Mouse (Mus musculus): Measurements from ENCODE around the gene Pi16.
A peak's percentile ranks its signal among the peaks of the same experiment; 100 is the strongest.
"Not testable (repeated sequence)": the region's sequence is repeated elsewhere in the genome, so short reads cannot be mapped to it uniquely, and the experiment has no call there.

The Pi16 gene

GRCm38 (mm10) chr17:29347645-29348256, 30.3 kb downstream of the Pi16 start, which contains the start of gene Mtch1:
TSS of gene Mtch1 (minus strand) at chr17:29347934.
- TF ChIP-seq CTCF (conservative IDR thresholded peaks at IDR 0.05; ENCODE audit: low read length) (no peak), POU5F1 (IDR thresholded peaks at IDR 0.05; ENCODE audit: borderline replicate concordance, low read length) (no peak), NANOG (IDR thresholded peaks at IDR 0.05; ENCODE audit: borderline replicate concordance, low read length) (no peak)
- Histone ChIP-seq H3K36me3 (ENCODE audit: insufficient read depth, low read length) (peaks cover 22% of the 10 kb centered on the region), H3K27me3 (ENCODE audit: insufficient read depth, low read length) (no peaks in the 10 kb centered on the region), H3K4me1 (replicated peaks; ENCODE audit: low read depth, low read length) (peaks cover 67% of the 10 kb centered on the region), H3K9me3 (ENCODE audit: low read length) (no peaks in the 10 kb centered on the region), H3K4me3 (replicated peaks; ENCODE audit: low read length) (peak within 1 kb of the TSS; percentile 89)

- Histone ChIP-seq H3K4me3 (replicated peaks; ENCODE audit: low read length) (no peak overlapping the region), H3K27me3 (ENCODE audit: insufficient read depth, low read length) (no peaks in the 10 kb centered on the region), H3K4me1 (replicated peaks; ENCODE audit: low read depth, low read length) (peaks cover 58% of the 10 kb centered on the region), H3K36me3 (ENCODE audit: insufficient read depth, low read length) (peaks cover 10% of the 10 kb centered on the region), H3K9me3 (ENCODE audit: low read length) (no peaks in the 10 kb centered on the region)
- TF ChIP-seq CTCF (conservative IDR thresholded peaks at IDR 0.05; ENCODE audit: low read length) (no peak), POU5F1 (IDR thresholded peaks at IDR 0.05; ENCODE audit: borderline replicate concordance, low read length) (no peak), NANOG (IDR thresholded peaks at IDR 0.05; ENCODE audit: borderline replicate concordance, low read length) (no peak)
Measured at GRCm38 (mm10) chr17:29348996-29349395, 31.5 kb downstream of the Pi16 start.

GRCm38 (mm10) chr17:29351056-29351455, 33.6 kb downstream of the Pi16 start:
- peaks cover 53% of the 10 kb centered on the region for H3K4me1 ChIP-seq (replicated peaks; ENCODE audit: low read depth, low read length)
- H3K4me3 ChIP-seq (replicated peaks; ENCODE audit: low read length); H3K27me3 ChIP-seq (ENCODE audit: insufficient read depth, low read length); H3K36me3 ChIP-seq (ENCODE audit: insufficient read depth, low read length); H3K9me3 ChIP-seq (ENCODE audit: low read length): not testable (repeated sequence)

- Histone ChIP-seq H3K4me1 (replicated peaks; ENCODE audit: low read depth, low read length) (peaks cover 43% of the 10 kb centered on the region), H3K36me3 (ENCODE audit: insufficient read depth, low read length) (no peaks in the 10 kb centered on the region), H3K9me3 (ENCODE audit: low read length) (no peaks in the 10 kb centered on the region), H3K4me3 (replicated peaks; ENCODE audit: low read length) (peak overlapping the region; percentile 74), H3K27me3 (ENCODE audit: insufficient read depth, low read length) (no peaks in the 10 kb centered on the region)
- TF ChIP-seq NANOG (IDR thresholded peaks at IDR 0.05; ENCODE audit: borderline replicate concordance, low read length) (no peak), POU5F1 (IDR thresholded peaks at IDR 0.05; ENCODE audit: borderline replicate concordance, low read length) (no peak), CTCF (conservative IDR thresholded peaks at IDR 0.05; ENCODE audit: low read length) (no peak)
Measured at GRCm38 (mm10) chr17:29355461-29355840, 38.0 kb downstream of the Pi16 start.

- no peak for TF ChIP-seq NANOG (IDR thresholded peaks at IDR 0.05; ENCODE audit: borderline replicate concordance, low read length)
- TF ChIP-seq CTCF (conservative IDR thresholded peaks at IDR 0.05; ENCODE audit: low read length): no peak
- TF ChIP-seq POU5F1 (IDR thresholded peaks at IDR 0.05; ENCODE audit: borderline replicate concordance, low read length): no peak
- peak overlapping the region; percentile 74 for H3K4me3 ChIP-seq (replicated peaks; ENCODE audit: low read length)
- H3K36me3 ChIP-seq (ENCODE audit: insufficient read depth, low read length): no peaks in the 10 kb centered on the region
- peaks cover 43% of the 10 kb centered on the region for H3K4me1 ChIP-seq (replicated peaks; ENCODE audit: low read depth, low read length)
- H3K27me3 ChIP-seq (ENCODE audit: insufficient read depth, low read length): no peaks in the 10 kb centered on the region
- H3K9me3 ChIP-seq (ENCODE audit: low read length): no peaks in the 10 kb centered on the region
Measured at GRCm38 (mm10) chr17:29355841-29356478, 38.5 kb downstream of the Pi16 start.

- peaks cover 43% of the 10 kb centered on the region for H3K4me1 ChIP-seq (replicated peaks; ENCODE audit: low read depth, low read length)
- no peak for TF ChIP-seq POU5F1 (IDR thresholded peaks at IDR 0.05; ENCODE audit: borderline replicate concordance, low read length)
- no peak for TF ChIP-seq NANOG (IDR thresholded peaks at IDR 0.05; ENCODE audit: borderline replicate concordance, low read length)
- no peak for TF ChIP-seq CTCF (conservative IDR thresholded peaks at IDR 0.05; ENCODE audit: low read length)
- no peaks in the 10 kb centered on the region for H3K27me3 ChIP-seq (ENCODE audit: insufficient read depth, low read length)
- peak overlapping the region; percentile 74 for H3K4me3 ChIP-seq (replicated peaks; ENCODE audit: low read length)
- H3K9me3 ChIP-seq (ENCODE audit: low read length): no peaks in the 10 kb centered on the region
- no peaks in the 10 kb centered on the region for H3K36me3 ChIP-seq (ENCODE audit: insufficient read depth, low read length)
Measured at GRCm38 (mm10) chr17:29356479-29356856, 39.0 kb downstream of the Pi16 start.

GRCm38 (mm10) chr17:29356882-29357281, 39.4 kb downstream of the Pi16 start:
- H3K36me3 ChIP-seq (ENCODE audit: insufficient read depth, low read length): no peaks in the 10 kb centered on the region
- no peaks in the 10 kb centered on the region for H3K9me3 ChIP-seq (ENCODE audit: low read length)
- H3K4me3 ChIP-seq (replicated peaks; ENCODE audit: low read length): peak overlapping the region; percentile 74
- TF ChIP-seq CTCF (conservative IDR thresholded peaks at IDR 0.05; ENCODE audit: low read length) (no peak), POU5F1 (IDR thresholded peaks at IDR 0.05; ENCODE audit: borderline replicate concordance, low read length) (no peak), NANOG (IDR thresholded peaks at IDR 0.05; ENCODE audit: borderline replicate concordance, low read length) (no peak)
- H3K4me1 ChIP-seq (replicated peaks; ENCODE audit: low read depth, low read length): peaks cover 45% of the 10 kb centered on the region
- H3K27me3 ChIP-seq (ENCODE audit: insufficient read depth, low read length): no peaks in the 10 kb centered on the region

- TF ChIP-seq CTCF (conservative IDR thresholded peaks at IDR 0.05; ENCODE audit: low read length) (no peak), NANOG (IDR thresholded peaks at IDR 0.05; ENCODE audit: borderline replicate concordance, low read length) (no peak), POU5F1 (IDR thresholded peaks at IDR 0.05; ENCODE audit: borderline replicate concordance, low read length) (no peak)
- H3K4me3 ChIP-seq (replicated peaks; ENCODE audit: low read length): no peak overlapping the region
- peaks cover 2% of the 10 kb centered on the region; the same call in 1 of the 2 replicates for H3K27me3 ChIP-seq (ENCODE audit: insufficient read depth, low read length)
- H3K4me1 ChIP-seq (replicated peaks; ENCODE audit: low read depth, low read length): peaks cover 52% of the 10 kb centered on the region
- no peaks in the 10 kb centered on the region for H3K36me3 ChIP-seq (ENCODE audit: insufficient read depth, low read length)
- H3K9me3 ChIP-seq (ENCODE audit: low read length): no peaks in the 10 kb centered on the region
Measured at GRCm38 (mm10) chr17:29358928-29359327, 41.4 kb downstream of the Pi16 start.
